Mouse (Mus musculus) limb, embryonic 14.5 days (tissue): ENCODE results near the gene Atf1. TPM values are rescaled to one million over a fixed set of nuclear protein-coding genes. Genes with fewer than 3 reads are reported as not detected.

Experiments
- ATAC-seq: fragments of 200-750 bp; cut with Nextera tagmentation; 2 replicates; pipeline ENCODE4 v1.8.0; 2017; ENCODE audit warnings: low read depth, moderate number of reproducible peaks, moderate TSS enrichment; ENCODE audit not compliant: low FRiP score
- DNase-seq: peaks from one replicate; pipeline ENCODE4 v3.0.0-alpha.2; 2015; ENCODE audit warnings: low spot score
- H3K27ac ChIP-seq: fragments of 300-500 bp; sonication (generic); replicated peaks from 2 replicates; pipeline ENCODE4 v1.5.1; 2014; ENCODE audit warnings: low read depth, mild to moderate bottlenecking, low read length, moderate library complexity, mixed read lengths
- H3K27me3 ChIP-seq: fragments of 300-500 bp; sonication (generic); 2 replicates; pipeline ENCODE4 v1.6.1; 2014; ENCODE audit warnings: low read length, mixed read lengths; ENCODE audit not compliant: control insufficient read depth, insufficient read depth
- H3K36me3 ChIP-seq: fragments of 300-500 bp; sonication (generic); 2 replicates; pipeline ENCODE4 v1.6.1; 2014; ENCODE audit warnings: mild to moderate bottlenecking, low read length, moderate library complexity, mixed read lengths; ENCODE audit not compliant: control insufficient read depth, insufficient read depth
- H3K4me1 ChIP-seq: fragments of 300-500 bp; sonication (generic); 2 replicates; pipeline ENCODE4 v1.6.1; 2014; ENCODE audit warnings: antibody characterized with exemption, low read length, mixed read lengths; ENCODE audit not compliant: control insufficient read depth, insufficient read depth
- H3K4me2 ChIP-seq: fragments of 300-500 bp; sonication (generic); replicated peaks from 2 replicates; pipeline ENCODE4 v1.6.1; 2014; ENCODE audit warnings: low read depth, mild to moderate bottlenecking, low read length, moderate library complexity; ENCODE audit not compliant: severe bottlenecking
- H3K4me3 ChIP-seq: fragments of 300-500 bp; sonication (generic); replicated peaks from 2 replicates; pipeline ENCODE4 v1.5.1; 2014; ENCODE audit warnings: low read length
- H3K9ac ChIP-seq: fragments of 300-500 bp; sonication (generic); 2 replicates; pipeline ENCODE4 v1.6.1; 2014; ENCODE audit warnings: mild to moderate bottlenecking, low read depth, low read length, moderate library complexity; ENCODE audit not compliant: severe bottlenecking
- H3K9me3 ChIP-seq: fragments of 300-500 bp; sonication (generic); 2 replicates; pipeline ENCODE4 v1.6.1; 2016; ENCODE audit warnings: low read length; ENCODE audit not compliant: control insufficient read depth
- POLR2A ChIP-seq: fragments of 200-500 bp; IDR thresholded peaks from 2 replicates; pipeline ENCODE4 v1.8.0; 2012; ENCODE audit warnings: inconsistent platforms, mild to moderate bottlenecking, moderate library complexity, borderline replicate concordance; ENCODE audit not compliant: insufficient read depth, insufficient read length; ENCODE audit errors: extremely low read depth
- WGBS: fragments of 180-500 bp; shearing (Covaris S2); extraction: QIAGEN DNeasy Blood & Tissue Kit; methylation state at CpG from one replicate; pipeline ENCODE4 v1.1.7; 2014; 5-methylcytosine and 5-hydroxymethylcytosine counted together
- polyA plus RNA-seq, 2 experiments: library from polyadenylated mRNA; depleted of rRNA in 1 of 2; stranded (reverse) in 1 of 2; unstranded in 1 of 2; fragments of >200 nt; fragmentation: Nextera tagmentation in 1 of 2; extraction: Ambion mirVana in 1 of 2; gene quantifications; 2 replicates each; pipeline versions ENCODE4 v1.2.1 to v1.2.3; 2012 to 2014

Gene Atf1
- polyA plus RNA-seq, 2 experiments: 32.8 to 44.2 TPM

DNA sequence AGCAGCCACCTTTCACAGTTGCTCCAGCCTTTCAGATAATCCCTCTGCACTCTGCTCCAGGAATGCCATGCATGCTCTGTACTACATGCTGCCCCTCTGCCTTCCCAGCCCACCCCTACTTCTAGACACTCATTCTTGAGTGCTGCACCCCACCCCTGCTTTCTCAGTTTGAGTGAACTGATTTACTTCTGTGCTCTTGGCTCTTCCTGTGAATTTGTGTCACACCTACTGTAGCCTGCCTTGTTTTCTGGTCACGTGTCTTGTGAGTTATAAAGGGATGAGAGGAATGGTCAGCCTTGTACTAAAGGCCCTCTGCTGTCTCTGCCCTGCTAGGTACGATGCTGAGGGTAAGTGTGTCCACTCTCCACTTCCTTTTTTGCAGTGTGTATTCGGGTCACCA, 25.8 kb upstream of the Atf1 start:
- Histone ChIP-seq H3K36me3 (peaks cover 75% of the 10 kb centered on the region), H3K4me1 (no peaks in the 10 kb centered on the region), H3K9ac (no peak overlapping the region), H3K27me3 (no peaks in the 10 kb centered on the region), H3K9me3 (no peaks in the 10 kb centered on the region), H3K27ac (no peak overlapping the region), H3K4me2 (no peak overlapping the region), H3K4me3 (no peak overlapping the region)
- ATAC-seq: no peak
- WGBS: 84% methylated on average over 3 of the region's 3 CpGs
- DNase-seq: no peak
- TF ChIP-seq POLR2A: no peak

- DNase-seq: no peak
- ATAC-seq: no peak
- Histone ChIP-seq H3K9me3 (no peaks in the 10 kb centered on the region), H3K9ac (no peak overlapping the region), H3K36me3 (peaks cover 75% of the 10 kb centered on the region), H3K4me1 (no peaks in the 10 kb centered on the region), H3K27me3 (no peaks in the 10 kb centered on the region), H3K27ac (no peak overlapping the region), H3K4me2 (no peak overlapping the region), H3K4me3 (no peak overlapping the region)
- WGBS: 80% methylated on average over 4 of the region's 4 CpGs
- TF ChIP-seq POLR2A: no peak
Measured at GRCm38 (mm10) chr15:100202431-100203015, 25.1 kb upstream of the Atf1 start.

DNA sequence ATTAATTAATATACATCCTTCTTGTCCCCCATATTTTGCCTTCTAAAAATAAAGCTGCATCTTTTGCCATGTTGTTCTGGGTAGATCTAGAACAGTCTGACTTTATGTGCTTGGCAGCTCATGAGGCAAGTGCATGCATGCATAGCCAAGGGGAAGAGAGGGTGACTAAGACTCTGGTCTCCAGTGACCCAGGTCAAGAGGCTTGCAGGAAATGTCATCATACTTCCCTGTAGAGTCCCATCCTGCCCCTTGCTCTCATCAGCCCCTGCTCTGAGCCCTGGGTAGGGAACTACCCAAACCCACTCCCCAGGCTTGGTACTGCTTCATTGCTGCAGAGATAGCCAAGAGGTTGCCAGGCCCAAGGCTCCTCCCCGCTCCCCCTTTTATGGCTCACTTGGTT, 23.0 kb upstream of the Atf1 start:
- H3K36me3 ChIP-seq: peaks cover 73% of the 10 kb centered on the region
- no peak for ATAC-seq
- DNase-seq: no peak

GRCm38 (mm10) chr15:100210013-100210412, 17.6 kb upstream of the Atf1 start:
- WGBS: 88% methylated on average over 3 of the region's 3 CpGs

More for the DNA sequence above, 23.0 kb upstream of the Atf1 start:
- WGBS: 83% methylated on average over 1 of the region's 1 CpGs
- no peak overlapping the region for H3K27ac ChIP-seq
- H3K4me1 ChIP-seq: no peaks in the 10 kb centered on the region
- no peak for TF ChIP-seq POLR2A
- H3K4me3 ChIP-seq: no peak overlapping the region
- no peaks in the 10 kb centered on the region for H3K27me3 ChIP-seq
- H3K4me2 ChIP-seq: no peak overlapping the region
- no peak overlapping the region for H3K9ac ChIP-seq
- no peaks in the 10 kb centered on the region for H3K9me3 ChIP-seq

GRCm38 (mm10) chr15:100213339-100213738, 14.3 kb upstream of the Atf1 start:
- no peaks in the 10 kb centered on the region for H3K9me3 ChIP-seq
- ATAC-seq (no peak), DNase-seq (no peak)
- 94% methylated on average over 2 of the region's 2 CpGs for WGBS
- H3K27me3 ChIP-seq: no peaks in the 10 kb centered on the region
- no peak overlapping the region for H3K4me2 ChIP-seq
- no peak overlapping the region for H3K27ac ChIP-seq
- peaks cover 81% of the 10 kb centered on the region for H3K36me3 ChIP-seq
- no peak for TF ChIP-seq POLR2A
- no peaks in the 10 kb centered on the region for H3K4me1 ChIP-seq
- H3K4me3 ChIP-seq: no peak overlapping the region
- H3K9ac ChIP-seq: no peak overlapping the region

More at GRCm38 (mm10) chr15:100210013-100210412, 17.6 kb upstream of the Atf1 start:
- TF ChIP-seq POLR2A: no peak
- Histone ChIP-seq H3K4me1 (no peaks in the 10 kb centered on the region), H3K4me2 (no peak overlapping the region), H3K36me3 (peaks cover 88% of the 10 kb centered on the region), H3K9me3 (no peaks in the 10 kb centered on the region), H3K4me3 (no peak overlapping the region), H3K9ac (no peak overlapping the region), H3K27me3 (no peaks in the 10 kb centered on the region), H3K27ac (no peak overlapping the region)
- ATAC-seq (no peak), DNase-seq (no peak)
